Mouse (Mus musculus): Measurements from ENCODE around the gene Cdkal1. TPM values are rescaled to one million over a fixed set of nuclear protein-coding genes. Genes with fewer than 3 reads are reported as not detected.

Cdkal1 gene
- polyA plus RNA-seq, 1 experiment = 5.1 TPM

DNA sequence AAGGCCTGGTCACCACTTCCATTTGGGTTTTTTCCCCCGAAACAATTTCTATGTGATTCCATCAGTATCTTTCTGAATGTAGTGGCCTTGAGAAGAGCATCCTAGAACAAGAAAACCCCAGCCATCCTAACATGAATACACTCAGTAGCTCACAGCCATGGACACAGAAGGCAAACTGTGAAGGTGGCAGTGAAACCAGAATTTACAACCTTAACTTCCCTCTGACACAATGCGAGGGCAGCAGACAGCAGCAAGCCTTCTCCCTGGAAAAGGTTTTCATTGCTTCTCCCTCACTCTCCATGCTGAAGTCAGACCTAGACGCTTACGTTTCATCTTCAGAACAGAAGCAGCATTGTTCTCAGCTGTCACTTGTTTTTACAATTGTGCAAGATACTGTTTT is 87.9 kb downstream of the Cdkal1 start:
- TF ChIP-seq CEBPB (IDR thresholded peaks at IDR 0.05; ENCODE audit: low read depth) = no peak
- no peak for TF ChIP-seq USF1 (IDR thresholded peaks at IDR 0.05; ENCODE audit: low read depth)
- TF ChIP-seq FOSL1 (IDR thresholded peaks at IDR 0.05; ENCODE audit: insufficient read depth, low read length, poor library complexity, severe bottlenecking) = no peak
- TF ChIP-seq CTCF (IDR thresholded peaks at IDR 0.05; ENCODE audit: control insufficient read depth, insufficient read depth, insufficient read length) = no peak
- TF ChIP-seq MYOG (IDR thresholded peaks at IDR 0.05; ENCODE audit: control insufficient read depth, extremely low read depth, insufficient read length) = no peak
- TF ChIP-seq MYOD1 (IDR thresholded peaks at IDR 0.05; ENCODE audit: control insufficient read depth, insufficient read length, low read depth) = no peak
- no peak for TF ChIP-seq MAX (IDR thresholded peaks at IDR 0.05)
- Histone ChIP-seq H3K27me3 (ENCODE audit: control insufficient read depth, insufficient read depth, insufficient read length) (no peaks in the 10 kb centered on the region), H3K79me2 (ENCODE audit: control insufficient read depth, insufficient read depth) (no peaks in the 10 kb centered on the region), H3K36me3 (ENCODE audit: control insufficient read depth, insufficient read depth) (no peaks in the 10 kb centered on the region), H3K4me3 (ENCODE audit: insufficient read depth, poor library complexity, severe bottlenecking) (no peak overlapping the region), H3ac (ENCODE audit: control insufficient read depth, insufficient read length, low read depth) (no peak overlapping the region), H3K79me3 (ENCODE audit: low read depth) (no peaks in the 10 kb centered on the region)

DNA sequence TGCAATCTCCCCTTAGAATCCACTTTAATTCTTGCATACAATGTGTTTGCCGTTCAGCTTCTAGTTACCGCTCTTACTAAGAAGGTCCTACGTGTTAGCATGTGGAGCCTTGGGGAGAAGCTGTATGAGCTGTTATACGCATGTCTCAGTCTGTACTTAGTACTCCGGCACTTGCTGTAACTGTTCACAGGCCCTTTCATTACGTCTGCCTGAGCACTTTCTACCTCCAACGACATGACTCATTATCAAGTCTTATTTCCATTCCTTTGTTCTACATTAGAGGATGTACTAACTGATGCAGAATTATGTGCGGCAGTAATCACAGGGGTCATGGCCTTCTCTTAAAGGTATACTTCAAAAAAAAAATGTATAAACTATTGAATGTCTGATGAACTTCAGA is 89.1 kb downstream of the Cdkal1 start:
- Histone ChIP-seq H3K79me3 (ENCODE audit: low read depth) (no peaks in the 10 kb centered on the region), H3K79me2 (ENCODE audit: control insufficient read depth, insufficient read depth) (no peaks in the 10 kb centered on the region), H3K27me3 (ENCODE audit: control insufficient read depth, insufficient read depth, insufficient read length) (no peaks in the 10 kb centered on the region), H3ac (ENCODE audit: control insufficient read depth, insufficient read length, low read depth) (no peak overlapping the region), H3K36me3 (ENCODE audit: control insufficient read depth, insufficient read depth) (no peaks in the 10 kb centered on the region), H3K4me3 (ENCODE audit: insufficient read depth, poor library complexity, severe bottlenecking) (no peak overlapping the region)
- TF ChIP-seq MAX (IDR thresholded peaks at IDR 0.05) (no peak), MYOG (IDR thresholded peaks at IDR 0.05; ENCODE audit: control insufficient read depth, extremely low read depth, insufficient read length) (no peak), MYOD1 (IDR thresholded peaks at IDR 0.05; ENCODE audit: control insufficient read depth, insufficient read length, low read depth) (no peak), CTCF (IDR thresholded peaks at IDR 0.05; ENCODE audit: control insufficient read depth, insufficient read depth, insufficient read length) (no peak), USF1 (IDR thresholded peaks at IDR 0.05; ENCODE audit: low read depth) (no peak), CEBPB (IDR thresholded peaks at IDR 0.05; ENCODE audit: low read depth) (no peak), FOSL1 (IDR thresholded peaks at IDR 0.05; ENCODE audit: insufficient read depth, low read length, poor library complexity, severe bottlenecking) (no peak)

DNA sequence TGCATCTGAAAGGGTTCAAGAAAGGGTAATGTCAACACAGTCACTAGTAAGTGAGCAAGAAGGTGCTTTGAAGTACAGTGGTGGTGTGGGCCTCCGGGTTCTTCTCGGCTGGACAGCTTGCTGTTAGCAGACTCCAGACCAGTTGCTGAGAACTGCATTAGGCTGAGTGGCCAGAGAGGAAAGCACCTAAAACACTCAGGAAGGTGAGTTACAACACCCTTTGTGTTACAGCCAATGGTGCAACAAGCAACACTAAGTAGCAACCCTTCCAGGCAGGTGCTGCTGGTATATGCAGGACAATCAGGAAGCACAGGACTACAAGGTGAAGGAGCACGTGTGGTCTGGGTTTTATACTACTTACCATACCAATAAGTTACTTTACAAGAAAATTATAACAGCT is 90.2 kb downstream of the Cdkal1 start:
- no peaks in the 10 kb centered on the region for H3K36me3 ChIP-seq (ENCODE audit: control insufficient read depth, insufficient read depth)
- no peak overlapping the region for H3K4me3 ChIP-seq (ENCODE audit: insufficient read depth, poor library complexity, severe bottlenecking)
- TF ChIP-seq CTCF (IDR thresholded peaks at IDR 0.05; ENCODE audit: control insufficient read depth, insufficient read depth, insufficient read length) (no peak), CEBPB (IDR thresholded peaks at IDR 0.05; ENCODE audit: low read depth) (no peak), USF1 (IDR thresholded peaks at IDR 0.05; ENCODE audit: low read depth) (no peak), MYOG (IDR thresholded peaks at IDR 0.05; ENCODE audit: control insufficient read depth, extremely low read depth, insufficient read length) (no peak), FOSL1 (IDR thresholded peaks at IDR 0.05; ENCODE audit: insufficient read depth, low read length, poor library complexity, severe bottlenecking) (no peak), MYOD1 (IDR thresholded peaks at IDR 0.05; ENCODE audit: control insufficient read depth, insufficient read length, low read depth) (no peak), MAX (IDR thresholded peaks at IDR 0.05) (no peak)

DNA sequence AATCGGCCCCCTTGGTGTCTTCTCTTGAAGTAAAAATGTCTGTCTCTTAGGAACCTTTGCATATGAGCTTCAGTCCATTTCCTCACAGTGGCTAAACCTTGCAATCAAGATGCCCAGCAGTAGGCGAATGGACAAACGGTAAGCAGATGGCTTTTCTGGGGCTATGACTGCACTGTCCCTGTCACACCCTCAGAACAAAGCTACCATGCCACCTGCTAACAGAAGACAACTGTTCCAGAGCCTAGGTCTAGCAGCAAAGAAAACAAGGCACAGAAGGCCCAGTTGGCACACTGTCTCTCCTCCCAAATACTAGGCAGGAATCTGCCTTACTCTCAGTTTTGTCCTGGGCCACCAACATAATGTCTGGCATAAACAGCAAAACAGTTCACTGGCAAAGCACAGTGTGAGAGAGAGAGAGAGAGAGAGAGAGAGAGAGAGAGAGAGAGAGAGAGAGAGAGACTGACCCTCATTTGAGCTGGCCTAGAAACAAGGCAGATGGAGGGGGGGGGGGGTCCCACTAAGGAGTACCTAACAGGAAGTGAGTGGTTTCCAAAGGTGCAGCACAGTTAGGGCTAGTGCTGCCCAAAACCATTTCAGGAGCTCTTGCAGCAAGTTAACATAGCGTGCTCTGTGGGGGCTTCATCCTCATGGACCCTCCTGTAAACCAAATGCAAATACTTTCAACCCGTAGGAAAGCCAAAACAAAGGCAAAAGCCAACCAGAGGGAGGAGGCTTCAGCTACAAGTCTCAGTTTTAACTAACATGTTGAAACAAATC is 95.6 kb downstream of the Cdkal1 start:
- Histone ChIP-seq H3K36me3 (ENCODE audit: control insufficient read depth, insufficient read depth) (no peaks in the 10 kb centered on the region), H3K4me3 (ENCODE audit: insufficient read depth, poor library complexity, severe bottlenecking) (no peak overlapping the region), H3ac (ENCODE audit: control insufficient read depth, insufficient read length, low read depth) (no peak overlapping the region), H3K79me2 (ENCODE audit: control insufficient read depth, insufficient read depth) (no peaks in the 10 kb centered on the region), H3K79me3 (ENCODE audit: low read depth) (no peaks in the 10 kb centered on the region), H3K27me3 (ENCODE audit: control insufficient read depth, insufficient read depth, insufficient read length) (no peaks in the 10 kb centered on the region)
- no peak for TF ChIP-seq USF1 (IDR thresholded peaks at IDR 0.05; ENCODE audit: low read depth)
- no peak for TF ChIP-seq MYOD1 (IDR thresholded peaks at IDR 0.05; ENCODE audit: control insufficient read depth, insufficient read length, low read depth)

More for the DNA sequence above, 90.2 kb downstream of the Cdkal1 start:
- Histone ChIP-seq H3K79me3 (ENCODE audit: low read depth) (no peaks in the 10 kb centered on the region), H3K27me3 (ENCODE audit: control insufficient read depth, insufficient read depth, insufficient read length) (no peaks in the 10 kb centered on the region), H3K79me2 (ENCODE audit: control insufficient read depth, insufficient read depth) (no peaks in the 10 kb centered on the region), H3ac (ENCODE audit: control insufficient read depth, insufficient read length, low read depth) (no peak overlapping the region)

GRCm38 (mm10) chr13:29756052-29756451 is 99.4 kb downstream of the Cdkal1 start:
- Histone ChIP-seq H3K36me3 (ENCODE audit: control insufficient read depth, insufficient read depth) (no peaks in the 10 kb centered on the region), H3K4me3 (ENCODE audit: insufficient read depth, poor library complexity, severe bottlenecking) (no peak overlapping the region), H3K27me3 (ENCODE audit: control insufficient read depth, insufficient read depth, insufficient read length) (no peaks in the 10 kb centered on the region), H3ac (ENCODE audit: control insufficient read depth, insufficient read length, low read depth) (no peak overlapping the region), H3K79me2 (ENCODE audit: control insufficient read depth, insufficient read depth) (no peaks in the 10 kb centered on the region), H3K79me3 (ENCODE audit: low read depth) (no peaks in the 10 kb centered on the region)
- TF ChIP-seq MYOG (IDR thresholded peaks at IDR 0.05; ENCODE audit: control insufficient read depth, extremely low read depth, insufficient read length) (no peak), CEBPB (IDR thresholded peaks at IDR 0.05; ENCODE audit: low read depth) (no peak), USF1 (IDR thresholded peaks at IDR 0.05; ENCODE audit: low read depth) (no peak), MAX (IDR thresholded peaks at IDR 0.05) (no peak), FOSL1 (IDR thresholded peaks at IDR 0.05; ENCODE audit: insufficient read depth, low read length, poor library complexity, severe bottlenecking) (no peak), CTCF (IDR thresholded peaks at IDR 0.05; ENCODE audit: control insufficient read depth, insufficient read depth, insufficient read length) (no peak), MYOD1 (IDR thresholded peaks at IDR 0.05; ENCODE audit: control insufficient read depth, insufficient read length, low read depth) (no peak)

GRCm38 (mm10) chr13:29753254-29753653 is 102.2 kb downstream of the Cdkal1 start:
- H3K36me3 ChIP-seq (ENCODE audit: control insufficient read depth, insufficient read depth) = no peaks in the 10 kb centered on the region
- no peak overlapping the region for H3K4me3 ChIP-seq (ENCODE audit: insufficient read depth, poor library complexity, severe bottlenecking)
- no peak for TF ChIP-seq CTCF (IDR thresholded peaks at IDR 0.05; ENCODE audit: control insufficient read depth, insufficient read depth, insufficient read length)
- no peak for TF ChIP-seq FOSL1 (IDR thresholded peaks at IDR 0.05; ENCODE audit: insufficient read depth, low read length, poor library complexity, severe bottlenecking)
- no peak for TF ChIP-seq USF1 (IDR thresholded peaks at IDR 0.05; ENCODE audit: low read depth)
- no peak for TF ChIP-seq MAX (IDR thresholded peaks at IDR 0.05)
- no peak for TF ChIP-seq MYOG (IDR thresholded peaks at IDR 0.05; ENCODE audit: control insufficient read depth, extremely low read depth, insufficient read length)
- TF ChIP-seq MYOD1 (IDR thresholded peaks at IDR 0.05; ENCODE audit: control insufficient read depth, insufficient read length, low read depth) = no peak
- no peak for TF ChIP-seq CEBPB (IDR thresholded peaks at IDR 0.05; ENCODE audit: low read depth)
- no peaks in the 10 kb centered on the region for H3K79me2 ChIP-seq (ENCODE audit: control insufficient read depth, insufficient read depth)
- no peaks in the 10 kb centered on the region for H3K79me3 ChIP-seq (ENCODE audit: low read depth)
- no peak overlapping the region for H3ac ChIP-seq (ENCODE audit: control insufficient read depth, insufficient read length, low read depth)
- H3K27me3 ChIP-seq (ENCODE audit: control insufficient read depth, insufficient read depth, insufficient read length) = no peaks in the 10 kb centered on the region
